Mouse (Mus musculus) MEL (cell line): ENCODE data around the gene Adgrf3. TPM values are rescaled to one million over a fixed set of nuclear protein-coding genes. Genes with fewer than 3 reads are reported as not detected.

ENCODE experiments used
- DNase-seq: peaks from one replicate; pipeline ENCODE4 v3.0.0; 2011; ENCODE audit warnings: low read depth, low spot score
- H3K27ac ChIP-seq: 2 replicates; pipeline ENCODE4 v1.5.1; 2012; ENCODE audit warnings: low read depth, mild to moderate bottlenecking, control low read depth, low read length, moderate library complexity; ENCODE audit not compliant: control insufficient read depth
- H3K27me3 ChIP-seq, 2 experiments: fragments of 150-350 bp in 1 of 2; sonication (generic) in 1 of 2; 2 replicates each; pipeline ENCODE4 v1.6.1; 2012; ENCODE audit warnings: low read length in 2 of 2, mild to moderate bottlenecking in 2 of 2, improper control_type of control experiment in 1 of 2, moderate library complexity in 1 of 2; ENCODE audit not compliant: insufficient read depth in 2 of 2, control insufficient read depth in 1 of 2
- H3K36me3 ChIP-seq, 2 experiments: 2 replicates each; pipeline ENCODE4 v1.6.1; 2012 to 2014; ENCODE audit warnings: low read length in 2 of 2, improper control_type of control experiment in 1 of 2, inconsistent platforms in 1 of 2, mild to moderate bottlenecking in 1 of 2; ENCODE audit not compliant: insufficient read depth in 2 of 2, control insufficient read depth in 1 of 2
- H3K4me1 ChIP-seq, 2 experiments: fragments of 150-350 bp in 1 of 2; sonication (generic) in 1 of 2; 2 replicates each; pipeline ENCODE4 v1.6.1; 2012; ENCODE audit warnings: low read length in 2 of 2, improper control_type of control experiment in 1 of 2, mild to moderate bottlenecking in 1 of 2; ENCODE audit not compliant: insufficient read depth in 2 of 2, control insufficient read depth in 1 of 2
- H3K4me3 ChIP-seq, 2 experiments: fragments of 150-350 bp in 1 of 2; sonication (generic) in 1 of 2; 2 replicates each; pipeline ENCODE4 v1.5.1; 2012; ENCODE audit warnings: low read depth in 2 of 2, low read length in 2 of 2, mild to moderate bottlenecking in 2 of 2, moderate library complexity in 2 of 2, control low read depth in 1 of 2, improper control_type of control experiment in 1 of 2; ENCODE audit not compliant: control insufficient read depth in 1 of 2, insufficient read depth in 1 of 2
- H3K79me2 ChIP-seq: 2 replicates; pipeline ENCODE4 v1.6.1; 2012; ENCODE audit warnings: mild to moderate bottlenecking, low read length, moderate library complexity; ENCODE audit not compliant: control insufficient read depth, poor library complexity, insufficient read depth
- H3K9ac ChIP-seq: 2 replicates; pipeline ENCODE4 v1.6.1; 2012; ENCODE audit warnings: low read depth, mild to moderate bottlenecking, control low read depth, low read length, moderate library complexity; ENCODE audit not compliant: control insufficient read depth, poor library complexity, severe bottlenecking
- H3K9me3 ChIP-seq: fragments of 150-350 bp; sonication (generic); replicated peaks from 2 replicates; pipeline ENCODE4 v1.6.1; 2012; ENCODE audit warnings: mild to moderate bottlenecking, low read length, improper control_type of control experiment, moderate library complexity; ENCODE audit not compliant: insufficient read depth
- BHLHE40 ChIP-seq: IDR thresholded peaks from 2 replicates; pipeline ENCODE4 v1.6.1; 2012; ENCODE audit warnings: low read depth, mild to moderate bottlenecking, inconsistent platforms, low read length, improper control_type of control experiment, borderline replicate concordance
- CHD2 ChIP-seq: IDR thresholded peaks from 2 replicates; pipeline ENCODE4 v1.6.1; 2011; ENCODE audit warnings: low read length, improper control_type of control experiment
- CTCF ChIP-seq, 3 experiments: IDR thresholded peaks in 2 of 3; conservative IDR thresholded peaks in 1 of 3; 2 replicates each; pipeline ENCODE4 v1.5.1; 2011 to 2012; ENCODE audit warnings: low read length in 3 of 3, low read depth in 2 of 3, mild to moderate bottlenecking in 2 of 3, improper control_type of control experiment in 1 of 3, inconsistent platforms in 1 of 3, mixed read lengths in 1 of 3, moderate library complexity in 1 of 3; ENCODE audit not compliant: control insufficient read depth in 1 of 3, insufficient read depth in 1 of 3, poor library complexity in 1 of 3, severe bottlenecking in 1 of 3
- E2F4 ChIP-seq: IDR thresholded peaks from 2 replicates; pipeline ENCODE4 v1.6.1; 2011; ENCODE audit warnings: low read depth, low read length, improper control_type of control experiment, borderline replicate concordance
- EP300 ChIP-seq, 2 experiments: IDR thresholded peaks; 2 replicates each; pipeline ENCODE4 v1.6.1; 2011; ENCODE audit warnings: improper control_type of control experiment in 2 of 2, low read length in 2 of 2, low read depth in 1 of 2, mild to moderate bottlenecking in 1 of 2
- ETS1 ChIP-seq: IDR thresholded peaks from 2 replicates; pipeline ENCODE4 v1.6.1; 2012; ENCODE audit warnings: low read depth, mild to moderate bottlenecking, inconsistent platforms, low read length, improper control_type of control experiment, moderate library complexity
- GATA1 ChIP-seq: IDR thresholded peaks from 2 replicates; pipeline ENCODE4 v1.6.1; 2011; ENCODE audit warnings: low read depth, low read length, improper control_type of control experiment
- HCFC1 ChIP-seq: IDR thresholded peaks from 2 replicates; pipeline ENCODE4 v1.6.1; 2012; ENCODE audit warnings: low read depth, mild to moderate bottlenecking, inconsistent platforms, low read length, improper control_type of control experiment, moderate library complexity
- JUND ChIP-seq: IDR thresholded peaks from 2 replicates; pipeline ENCODE4 v1.6.1; 2011; ENCODE audit warnings: low read depth, mild to moderate bottlenecking, improper control_type of control experiment, low read length
- MAFK ChIP-seq: IDR thresholded peaks from 2 replicates; pipeline ENCODE4 v1.6.1; 2011; ENCODE audit warnings: low read depth, mild to moderate bottlenecking, low read length, improper control_type of control experiment, borderline replicate concordance
- MAX ChIP-seq: IDR thresholded peaks from 2 replicates; pipeline ENCODE4 v1.6.1; 2011; ENCODE audit warnings: low read length, improper control_type of control experiment
- MAZ ChIP-seq: IDR thresholded peaks from 2 replicates; pipeline ENCODE4 v1.6.1; 2012; ENCODE audit warnings: low read depth, mild to moderate bottlenecking, inconsistent platforms, low read length, improper control_type of control experiment
- MEF2A ChIP-seq: IDR thresholded peaks from 2 replicates; pipeline ENCODE4 v1.6.1; 2014; ENCODE audit warnings: low read depth, mild to moderate bottlenecking, inconsistent platforms, low read length, improper control_type of control experiment; ENCODE audit not compliant: poor library complexity, insufficient replicate concordance, severe bottlenecking; ENCODE audit errors: extremely low read depth
- MXI1 ChIP-seq: IDR thresholded peaks from 2 replicates; pipeline ENCODE4 v1.6.1; 2011; ENCODE audit warnings: mild to moderate bottlenecking, low read depth, low read length, improper control_type of control experiment
- MYB ChIP-seq: IDR thresholded peaks from 2 replicates; pipeline ENCODE4 v1.6.1; 2011; ENCODE audit warnings: mild to moderate bottlenecking, low read depth, low read length, improper control_type of control experiment
- NELFE ChIP-seq: IDR thresholded peaks from 2 replicates; pipeline ENCODE4 v1.6.1; 2011; ENCODE audit warnings: low read depth, low read length, improper control_type of control experiment
- NRF1 ChIP-seq: IDR thresholded peaks from 2 replicates; pipeline ENCODE4 v1.6.1; 2014; ENCODE audit warnings: low read depth, mild to moderate bottlenecking, inconsistent platforms, low read length, improper control_type of control experiment, moderate library complexity; ENCODE audit not compliant: poor library complexity, insufficient read depth, severe bottlenecking
- POLR2A ChIP-seq, 2 experiments: IDR thresholded peaks; 2 replicates each; pipeline ENCODE4 v1.6.1; 2011 to 2012; ENCODE audit warnings: low read length in 2 of 2, mild to moderate bottlenecking in 2 of 2, control low read depth in 1 of 2, improper control_type of control experiment in 1 of 2, low read depth in 1 of 2, moderate library complexity in 1 of 2; ENCODE audit not compliant: control insufficient read depth in 1 of 2, insufficient read depth in 1 of 2, poor library complexity in 1 of 2
- POLR2AphosphoS2 ChIP-seq: IDR thresholded peaks from 2 replicates; pipeline ENCODE4 v1.6.1; 2011; ENCODE audit warnings: low read length, improper control_type of control experiment
- POLR2AphosphoS5 ChIP-seq: IDR thresholded peaks from 2 replicates; pipeline ENCODE4 v1.6.1; 2012; ENCODE audit warnings: low read depth, borderline replicate concordance, mild to moderate bottlenecking, inconsistent platforms, low read length, moderate library complexity, mixed read lengths
- RAD21 ChIP-seq: IDR thresholded peaks from 2 replicates; pipeline ENCODE4 v1.6.1; 2011; ENCODE audit warnings: mild to moderate bottlenecking, low read depth, low read length, improper control_type of control experiment
- SIN3A ChIP-seq: IDR thresholded peaks from 2 replicates; pipeline ENCODE4 v1.6.1; 2012; ENCODE audit warnings: low read length, improper control_type of control experiment, inconsistent platforms
- SMC3 ChIP-seq: IDR thresholded peaks from 2 replicates; pipeline ENCODE4 v1.6.1; 2011; ENCODE audit warnings: low read depth, low read length, improper control_type of control experiment
- TCF12 ChIP-seq: IDR thresholded peaks from 2 replicates; pipeline ENCODE4 v1.6.1; 2014; ENCODE audit warnings: low read depth, mild to moderate bottlenecking, inconsistent platforms, low read length, improper control_type of control experiment, moderate library complexity
- UBTF ChIP-seq: IDR thresholded peaks from 2 replicates; pipeline ENCODE4 v1.6.1; 2012; ENCODE audit warnings: low read depth, mild to moderate bottlenecking, inconsistent platforms, low read length, improper control_type of control experiment, moderate library complexity, borderline replicate concordance; ENCODE audit not compliant: insufficient read depth
- USF1 ChIP-seq: IDR thresholded peaks from 2 replicates; pipeline ENCODE4 v1.6.1; 2014; ENCODE audit warnings: low read depth, mild to moderate bottlenecking, inconsistent platforms, low read length, improper control_type of control experiment, moderate library complexity
- ZC3H11A ChIP-seq: IDR thresholded peaks from 2 replicates; pipeline ENCODE4 v1.6.1; 2012; ENCODE audit warnings: low read depth, mild to moderate bottlenecking, inconsistent platforms, low read length, improper control_type of control experiment
- ZKSCAN1 ChIP-seq: IDR thresholded peaks from 2 replicates; pipeline ENCODE4 v1.6.1; 2012; ENCODE audit warnings: low read depth, mild to moderate bottlenecking, inconsistent platforms, low read length, improper control_type of control experiment, moderate library complexity
- ZMIZ1 ChIP-seq: IDR thresholded peaks from 2 replicates; pipeline ENCODE4 v1.6.1; 2012; ENCODE audit warnings: low read depth, mild to moderate bottlenecking, inconsistent platforms, low read length, improper control_type of control experiment, moderate library complexity
- ZNF384 ChIP-seq: IDR thresholded peaks from 2 replicates; pipeline ENCODE4 v1.6.1; 2012; ENCODE audit warnings: low read depth, mild to moderate bottlenecking, inconsistent platforms, low read length, improper control_type of control experiment
- polyA plus RNA-seq, 2 experiments: library from polyadenylated mRNA; stranded (reverse) in 1 of 2; unstranded in 1 of 2; fragments of >175 nt in 1 of 2; fragments of >200 nt in 1 of 2; gene quantifications; 2 replicates each; pipeline versions ENCODE4 v1.2.1 to v1.2.4; 2012; ENCODE audit warnings: low replicate concordance in 2 of 2, low read depth in 1 of 2; ENCODE audit not compliant: insufficient read length in 2 of 2, insufficient read depth in 1 of 2, missing spikeins in 1 of 2
- total RNA-seq: library from RNA; depleted of rRNA; stranded (reverse); fragments of 300-350 nt; gene quantifications from 2 replicates; pipeline ENCODE4 v1.2.3, GENCODE M21; 2012

The Adgrf3 gene
- total and polyA plus RNA-seq, 3 experiments: 1.7 to 2.7 TPM; not detected in 1

DNA sequence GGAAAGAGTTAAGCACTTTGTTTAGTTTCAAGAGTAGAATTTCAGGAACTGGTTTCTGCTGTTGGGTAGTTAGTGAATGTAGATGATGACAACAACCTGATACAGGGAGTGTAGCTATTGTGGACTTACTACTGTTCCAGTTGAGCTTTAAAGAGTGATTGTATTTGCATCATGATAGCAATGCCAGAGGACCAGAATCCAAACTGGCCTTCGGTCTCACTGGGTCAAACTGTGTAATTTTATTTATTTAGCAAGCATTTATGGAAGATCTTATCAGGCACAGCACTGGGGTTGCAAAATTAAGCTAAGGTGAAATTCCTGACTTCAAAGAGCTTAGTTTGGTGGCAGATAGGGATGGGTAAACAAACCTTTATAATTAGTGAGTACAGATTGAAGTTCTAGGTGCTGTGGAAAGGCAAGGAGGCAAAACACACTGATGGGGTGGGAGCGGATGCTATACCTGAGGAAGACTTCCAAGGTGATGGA is 30.2 kb upstream of the Adgrf3 start:
- Histone ChIP-seq H3K79me2 (peaks cover 81% of the 10 kb centered on the region), H3K27me3 (no peaks in the 10 kb centered on the region), H3K27ac (no peak overlapping the region), H3K4me1 (peaks cover 27 to 38% of the 10 kb centered on the region in 2 experiments), H3K9ac (no peak overlapping the region), H3K4me3 (no peak overlapping the region), H3K36me3 (peaks cover 8 to 59% of the 10 kb centered on the region in 2 experiments), H3K9me3 (no peaks in the 10 kb centered on the region)
- TF ChIP-seq POLR2AphosphoS2 (no peak), RAD21 (no peak), NRF1 (no peak), SIN3A (no peak), MYB (no peak), ETS1 (no peak), SMC3 (no peak), ZC3H11A (no peak), ZKSCAN1 (no peak), HCFC1 (no peak), UBTF (no peak), TCF12 (no peak)
- no peak for DNase-seq

DNA sequence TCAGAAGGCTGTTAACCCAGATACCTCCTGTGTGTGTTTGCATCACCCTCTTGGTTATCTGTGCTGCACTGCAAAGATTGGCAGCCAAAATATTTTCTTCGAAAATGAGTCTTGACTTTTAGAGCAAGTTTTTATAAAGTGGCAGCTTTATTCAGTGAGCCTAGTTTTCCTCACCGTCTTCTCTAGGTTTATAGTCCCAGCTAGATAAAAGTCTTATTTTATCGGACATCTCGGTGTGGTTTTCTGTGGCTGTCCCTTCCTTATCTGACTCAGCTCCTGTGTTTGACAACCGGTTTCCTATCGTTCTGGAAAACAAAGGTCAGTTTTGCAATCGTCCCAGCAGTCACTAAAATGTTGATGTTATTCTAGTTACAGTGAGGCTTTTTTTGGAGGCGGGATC is 28.5 kb upstream of the Adgrf3 start:
- H3K27me3 ChIP-seq: no peaks in the 10 kb centered on the region
- H3K79me2 ChIP-seq: peaks cover 66% of the 10 kb centered on the region
- no peaks in the 10 kb centered on the region for H3K9me3 ChIP-seq
- H3K36me3 ChIP-seq: peaks cover 6 to 43% of the 10 kb centered on the region in 2 experiments
- peak overlapping the region; percentile 57 for H3K27ac ChIP-seq
- peak overlapping the region; percentile 40 to 85 for H3K4me3 ChIP-seq
- peak overlapping the region; percentile 82 for H3K9ac ChIP-seq
- peak; percentile 65 for DNase-seq
- peaks cover 22 to 27% of the 10 kb centered on the region in 2 experiments for H3K4me1 ChIP-seq
- peak; percentile 72 for TF ChIP-seq EP300 (IDR thresholded peaks at IDR 0.05; ENCODE audit: low read depth in 1 of 2, low read length in 2 of 2)
- 0 out of 2 replicates have a peak, but pooled peaks have one; percentile 3 for TF ChIP-seq BHLHE40
- TF ChIP-seq ZNF384: no peak
- TF ChIP-seq MAZ: no peak
- TF ChIP-seq E2F4: no peak
- no peak for TF ChIP-seq ZKSCAN1
- TF ChIP-seq POLR2A (IDR thresholded peaks at IDR 0.05; ENCODE audit: control insufficient read depth in 1 of 2, insufficient read depth in 1 of 2, low read depth in 1 of 2, low read length in 2 of 2, poor library complexity in 1 of 2): no peak
- peak; percentile 83 for TF ChIP-seq SIN3A
- TF ChIP-seq MAX: 0 out of 2 replicates have a peak, but pooled peaks have one; percentile 18
- TF ChIP-seq ETS1: peak; percentile 86
- TF ChIP-seq SMC3: no peak
- TF ChIP-seq MEF2A: 0 out of 2 replicates have a peak, but pooled peaks have one; percentile 13
- no peak for TF ChIP-seq CHD2
- 0 out of 2 replicates have a peak, but pooled peaks have one; percentile 6 for TF ChIP-seq JUND
- peak; percentile 58; the same call in 1 of the 2 replicates for TF ChIP-seq HCFC1
- no peak for TF ChIP-seq NELFE
- no peak for TF ChIP-seq CTCF (IDR thresholded peaks at IDR 0.05 in 2 of 3, conservative IDR thresholded peaks at IDR 0.05 in 1 of 3; ENCODE audit: control insufficient read depth in 1 of 3, insufficient read depth in 1 of 3, low read depth in 2 of 3, low read length in 3 of 3, poor library complexity in 1 of 3, severe bottlenecking in 1 of 3)
- peak; percentile 4; the same call in 1 of the 2 replicates for TF ChIP-seq USF1
- TF ChIP-seq GATA1: peak; percentile 93
- TF ChIP-seq NRF1: no peak
- TF ChIP-seq POLR2AphosphoS5: no peak
- TF ChIP-seq MAFK: 0 out of 2 replicates have a peak, but pooled peaks have one; percentile 7
- TF ChIP-seq TCF12: peak; percentile 67
- no peak for TF ChIP-seq ZMIZ1
- peak; percentile 74 for TF ChIP-seq MXI1
